Mouse (Mus musculus) left cerebral cortex, adult 8-10 months (tissue): ENCODE data around the gene Gatad2a. TPM values are rescaled to one million over a fixed set of nuclear protein-coding genes. Genes with fewer than 3 reads are reported as not detected.

Experiments
- DNase-seq, 2 experiments: peaks; one replicate each; pipeline ENCODE4 v3.0.0; 2022; ENCODE audit warnings: low spot score in 2 of 2
- total RNA-seq, 4 experiments: library from RNA; stranded (reverse); gene quantifications; 2 replicates each; pipeline ENCODE4 v1.2.4; 2022

The Gatad2a gene
- total RNA-seq, 4 experiments from 2014 or later, result 29.7 to 38.2 (median 30.4) TPM

GRCm38 (mm10) chr8:69877992-69878391, 118.2 kb downstream of the Gatad2a start:
- no peak for DNase-seq

GRCm38 (mm10) chr8:69877396-69877795, 118.8 kb downstream of the Gatad2a start:
- DNase-seq, result no peak

GRCm38 (mm10) chr8:69876967-69877366, 119.2 kb downstream of the Gatad2a start:
- no peak for DNase-seq

- DNase-seq, result no peak
Measured at GRCm38 (mm10) chr8:69876097-69876496, 120.1 kb downstream of the Gatad2a start.

- DNase-seq, result no peak
Measured at GRCm38 (mm10) chr8:69874654-69875053, 121.5 kb downstream of the Gatad2a start.

- peak in 1 of 2 experiments; percentile 79 for DNase-seq
Measured at GRCm38 (mm10) chr8:69874155-69874554, 122.0 kb downstream of the Gatad2a start.

GRCm38 (mm10) chr8:69870907-69871306, 125.3 kb downstream of the Gatad2a start:
- no peak for DNase-seq

- no peak for DNase-seq
Measured at GRCm38 (mm10) chr8:69870003-69870765, 126.0 kb downstream of the Gatad2a start.

- no peak for DNase-seq
Measured at GRCm38 (mm10) chr8:69867696-69868326, 128.4 kb downstream of the Gatad2a start.

- no peak for DNase-seq
Measured at GRCm38 (mm10) chr8:69864180-69864579, 132.0 kb downstream of the Gatad2a start.

GRCm38 (mm10) chr8:69863387-69864020, 132.7 kb downstream of the Gatad2a start:
- DNase-seq, result no peak

GRCm38 (mm10) chr8:69861251-69861650, 134.9 kb downstream of the Gatad2a start:
- no peak for DNase-seq

GRCm38 (mm10) chr8:69860807-69861206, 135.4 kb downstream of the Gatad2a start:
- DNase-seq, result no peak

Other genes starting within 250 kb of the Gatad2a start
- 1 to 10 TPM; 3.3 to 4.3 (median 3.6) TPM for gene Zfp963, start 246.4 kb downstream of the Gatad2a start, total RNA-seq
- 1 to 10 TPM in 3 of 4 experiments, under 1 TPM in 1; 0.46 to 5.3 (median 2.0) TPM for gene Gm20422, start 221.5 kb downstream of the Gatad2a start, total RNA-seq
- 10 to 100 TPM; 32.9 to 37.1 (median 35.3) TPM for gene Atp13a1, start 205.2 kb downstream of the Gatad2a start, total RNA-seq
- 10 to 100 TPM; 27.1 to 29.1 (median 27.8) TPM for gene Zfp866, start 205.2 kb downstream of the Gatad2a start, total RNA-seq
- 10 to 100 TPM; 11.6 to 18.1 (median 15.7) TPM for gene Gmip, start 187.7 kb downstream of the Gatad2a start, total RNA-seq
- under 1 TPM; 0.57 to 0.68 (median 0.64) TPM for gene Lpar2, start 174.0 kb downstream of the Gatad2a start, total RNA-seq
- 10 to 100 TPM; 16.4 to 19.4 (median 17.9) TPM for gene Pbx4, start 163.9 kb downstream of the Gatad2a start, total RNA-seq
- gene Cilp2, start 108.7 kb downstream of the Gatad2a start, total RNA-seq, result under 1 TPM; 0.54 to 0.79 (median 0.65) TPM
- under 1 TPM in 1 of 4 experiments, not detected in 3; 0.28 TPM for gene Tssk6, start 94.2 kb downstream of the Gatad2a start, total RNA-seq
- gene Ndufa13, start 93.8 kb downstream of the Gatad2a start, total RNA-seq, result 100 to 1,000 TPM; 102 to 149 (median 131) TPM
- gene Yjefn3, start 93.7 kb downstream of the Gatad2a start, total RNA-seq, result 10 to 100 TPM; 20.2 to 30.4 (median 21.7) TPM
- 10 to 100 TPM; 61.7 to 65.7 (median 65.3) TPM for gene Mau2, start 46.4 kb upstream of the Gatad2a start, total RNA-seq
- 10 to 100 TPM; 53.0 to 56.4 (median 54.6) TPM for gene Sugp1, start 46.4 kb upstream of the Gatad2a start, total RNA-seq
- 1 to 10 TPM; 1.1 to 4.6 (median 1.4) TPM for gene Tm6sf2, start 76.5 kb upstream of the Gatad2a start, total RNA-seq
- gene Hapln4, start 87.1 kb upstream of the Gatad2a start, total RNA-seq, result 100 to 1,000 TPM in 2 of 4 experiments, 10 to 100 TPM in 2; 97.1 to 113 (median 101) TPM
- 100 to 1,000 TPM; 143 to 155 (median 147) TPM for gene Ncan, start 124.5 kb upstream of the Gatad2a start, total RNA-seq
- 10 to 100 TPM; 23.8 to 29.4 (median 26.5) TPM for gene Nr2c2ap, start 134.9 kb upstream of the Gatad2a start, total RNA-seq
- 10 to 100 TPM; 15.1 to 19.6 (median 16.4) TPM for gene Rfxank, start 142.8 kb upstream of the Gatad2a start, total RNA-seq
- gene Borcs8, start 143.1 kb upstream of the Gatad2a start, total RNA-seq, result 10 to 100 TPM; 36.6 to 48.0 (median 42.9) TPM
- under 1 TPM in 2 of 4 experiments, not detected in 2; 0.27 to 0.58 TPM for gene Mef2b, start 143.3 kb upstream of the Gatad2a start, total RNA-seq
- gene Tmem161a, start 176.0 kb upstream of the Gatad2a start, total RNA-seq, result 10 to 100 TPM; 40.2 to 49.8 (median 43.4) TPM
- gene Slc25a42, start 215.9 kb upstream of the Gatad2a start, total RNA-seq, result 10 to 100 TPM; 30.4 to 36.5 (median 34.9) TPM
- gene Sugp2, start 237.8 kb upstream of the Gatad2a start, total RNA-seq, result 100 to 1,000 TPM; 102 to 121 (median 111) TPM
- 10 to 100 TPM; 33.6 to 44.9 (median 40.5) TPM for gene Armc6, start 238.1 kb upstream of the Gatad2a start, total RNA-seq